Mouse (Mus musculus): Measurements from ENCODE around the gene Grm7.

Gene Grm7

DNA sequence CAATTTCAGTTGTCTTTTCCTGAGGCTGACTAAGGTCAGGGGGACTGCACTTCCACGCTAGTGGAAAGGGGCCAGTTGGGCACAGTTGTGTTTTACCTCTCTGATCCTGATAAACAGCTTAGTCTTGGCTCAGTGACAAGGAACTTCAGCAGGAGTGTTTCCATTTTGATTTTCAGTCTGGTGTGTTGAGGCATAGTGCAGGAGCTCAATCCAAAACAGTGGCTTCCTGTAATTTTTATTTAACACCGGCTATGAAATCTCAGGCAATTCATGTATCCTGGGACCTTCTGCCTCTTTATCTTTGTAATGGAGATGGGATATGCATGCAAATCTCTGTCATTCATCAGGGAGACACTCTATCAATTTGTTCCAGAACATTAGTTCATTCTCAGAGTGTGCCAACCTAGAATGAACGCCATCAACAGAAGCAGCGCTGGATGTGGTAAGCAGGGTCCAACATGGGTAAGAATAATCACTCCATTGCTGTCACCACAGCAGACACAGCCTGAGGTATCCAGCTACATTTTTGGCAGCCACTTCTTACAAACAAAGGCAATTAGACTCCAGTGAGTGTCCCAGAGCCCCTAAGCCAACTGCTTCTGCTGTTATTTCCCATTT is 926.2 kb downstream of the Grm7 start:
- DNase-seq: no peak

DNA sequence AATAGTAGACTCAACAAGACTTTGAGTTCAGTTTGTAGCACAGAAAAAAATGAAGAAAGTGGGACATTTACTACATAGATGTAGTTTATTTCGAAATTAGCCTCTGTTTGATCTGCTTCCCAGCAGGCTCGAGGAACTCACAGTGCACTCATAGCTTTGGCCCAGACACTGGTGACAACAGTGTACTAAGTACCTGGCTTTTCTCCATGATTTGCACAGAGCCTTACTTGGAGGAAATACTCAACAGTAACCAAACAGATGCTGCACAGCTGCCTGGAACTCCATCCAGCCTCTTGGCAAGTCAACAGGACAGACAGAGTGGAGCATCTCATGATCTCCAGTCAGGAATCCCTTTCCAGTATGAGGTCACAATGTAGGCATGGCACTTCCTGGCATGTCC is 939.5 kb downstream of the Grm7 start:
- no peak for DNase-seq

DNA sequence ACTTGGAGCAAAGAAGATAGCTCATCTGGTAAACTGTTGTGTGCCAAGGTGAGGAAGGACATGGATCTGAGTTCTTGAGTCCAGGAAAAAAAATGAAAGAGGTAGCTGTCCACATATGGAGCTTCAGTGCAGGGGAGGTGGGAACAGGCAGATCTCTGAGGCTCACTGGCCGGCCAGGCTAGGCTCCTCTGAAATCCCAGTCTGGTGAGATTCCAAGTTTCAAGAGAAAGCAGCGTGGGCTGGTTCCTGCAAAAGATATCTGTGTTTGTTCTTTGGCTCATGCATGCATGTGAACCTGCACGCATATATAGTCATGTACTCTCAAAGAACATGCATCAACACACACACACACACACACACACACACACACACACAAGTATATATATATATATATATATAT is 942.2 kb downstream of the Grm7 start:
- DNase-seq: no peak

DNA sequence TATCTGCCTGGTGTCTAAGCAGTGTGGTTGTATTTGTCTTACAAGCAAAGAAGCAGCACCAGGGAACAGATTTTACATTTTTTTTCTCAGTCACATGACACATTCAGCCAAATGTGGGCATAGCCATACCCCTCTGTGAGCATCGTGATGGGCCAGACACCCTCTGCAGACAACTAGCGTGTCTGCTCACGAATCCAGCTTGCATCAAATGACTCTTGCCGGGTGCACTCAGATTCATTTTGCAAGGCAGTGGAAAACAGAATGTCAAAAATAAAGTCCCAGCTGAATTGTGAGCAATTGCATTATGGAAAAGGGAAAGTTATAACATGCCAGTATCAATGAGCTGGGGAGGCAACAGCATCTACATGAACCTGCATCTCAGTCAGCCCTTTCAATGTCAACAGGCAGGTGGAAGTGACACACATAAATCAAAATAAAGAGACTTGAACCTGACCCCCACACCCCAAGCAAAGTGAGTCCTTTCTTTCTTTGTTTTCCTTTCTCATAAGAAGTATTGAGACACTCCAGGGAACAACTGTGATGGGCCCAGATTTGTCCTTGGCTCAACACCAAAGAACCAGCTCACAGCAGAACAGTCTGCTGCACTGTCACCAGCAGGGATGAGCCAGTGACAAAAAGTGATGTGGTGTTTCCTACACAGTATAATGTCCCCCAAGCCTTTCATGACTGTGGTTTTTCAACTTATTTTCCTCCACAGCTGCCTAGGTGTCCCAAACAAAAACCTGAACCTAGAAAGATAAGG is 956.7 kb downstream of the Grm7 start:
- DNase-seq: no peak

DNA sequence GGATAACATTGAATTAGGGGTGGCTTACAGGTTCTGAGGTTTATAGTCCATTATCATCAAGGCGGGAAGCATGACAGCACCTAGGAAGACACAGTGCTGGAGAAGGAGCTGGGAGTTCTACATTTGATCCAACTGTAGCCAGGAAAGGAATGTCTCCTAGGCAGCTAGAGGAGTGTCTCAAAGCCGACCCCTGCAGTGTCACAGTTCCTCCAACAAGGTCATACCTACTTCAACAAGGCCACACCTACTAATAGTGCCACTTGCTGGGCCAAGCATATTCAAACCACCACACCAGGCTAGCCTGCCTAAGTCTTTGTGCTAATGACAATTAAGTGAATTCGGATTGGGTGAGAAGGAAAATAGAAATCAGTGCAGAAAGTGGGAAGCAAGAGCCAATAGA is 965.0 kb downstream of the Grm7 start:
- DNase-seq: no peak

DNA sequence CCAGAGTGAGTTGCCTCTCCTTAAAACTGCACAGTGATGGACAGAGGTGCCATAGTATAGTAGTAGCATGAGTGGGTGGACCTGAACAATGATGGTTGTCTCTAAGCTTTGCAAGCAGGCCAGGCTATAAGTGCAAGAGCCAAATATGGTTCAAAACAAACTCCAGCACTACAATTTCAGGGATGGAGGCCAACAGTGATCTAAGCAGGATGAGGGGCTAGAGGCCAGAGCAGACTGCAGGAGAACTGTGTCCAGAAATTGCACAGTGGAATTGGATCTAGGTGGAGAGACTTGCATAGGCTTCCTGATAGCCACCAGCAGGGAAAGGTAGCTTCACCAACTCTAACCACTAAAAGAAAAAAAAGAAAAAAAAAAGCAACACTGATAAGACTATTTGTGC is 968.5 kb downstream of the Grm7 start:
- DNase-seq: no peak

Measured in retina, postnatal 1 day (tissue).